Mouse (Mus musculus) liver, adult 2 months (tissue): ENCODE measurements around the gene Dmac2.

Experiments used
- CTCF ChIP-seq: fragments of 200-500 bp; IDR thresholded peaks from 2 replicates; pipeline ENCODE4 v1.5.1; 2011; ENCODE audit warnings: low read depth, low read length, control low read depth
- POLR2A ChIP-seq: fragments of 200-500 bp; IDR thresholded peaks from 2 replicates; pipeline ENCODE4 v1.6.1; 2011; ENCODE audit warnings: low read length, control low read depth; ENCODE audit not compliant: insufficient read depth; ENCODE audit errors: extremely low read depth

DNA sequence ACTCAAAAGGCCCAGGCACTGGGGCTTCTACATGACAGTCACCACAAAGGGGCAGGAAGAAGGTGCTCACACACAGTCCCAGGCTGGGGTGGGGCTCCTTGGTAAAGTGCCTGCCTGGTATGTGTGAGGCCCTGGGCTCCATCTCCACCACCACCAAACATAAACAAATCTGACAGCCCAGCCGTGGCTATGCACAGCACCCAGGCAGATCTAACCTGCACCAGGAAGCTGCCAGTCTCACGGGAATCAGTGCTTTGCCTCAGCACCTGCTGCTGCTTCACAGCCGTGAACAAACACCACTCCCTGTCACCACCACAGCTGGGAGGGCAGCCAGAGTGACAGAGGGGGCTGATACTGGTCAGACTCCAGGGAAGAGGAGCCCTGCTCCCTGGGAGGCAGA is 17.2 kb downstream of the Dmac2 start:
- no peak for TF ChIP-seq POLR2A
- no peak for TF ChIP-seq CTCF
